Mouse (Mus musculus) embryonic facial prominence, embryonic 14.5 days (tissue): ENCODE data around the gene Gm21954. TPM values are rescaled to one million over a fixed set of nuclear protein-coding genes. Genes with fewer than 3 reads are reported as not detected.

Source experiments
- ATAC-seq: fragments of 200-750 bp; cut with Nextera tagmentation; 2 replicates; pipeline ENCODE4 v1.8.0; 2017; ENCODE audit warnings: low read depth, moderate number of reproducible peaks, moderate TSS enrichment
- DNase-seq: peaks from one replicate; pipeline ENCODE4 v3.0.0-alpha.2; 2015; ENCODE audit warnings: low spot score
- H3K27ac ChIP-seq: fragments of 300-500 bp; sonication (generic); replicated peaks from 2 replicates; pipeline ENCODE4 v1.5.1; 2014; ENCODE audit warnings: low read depth, mild to moderate bottlenecking, low read length, moderate library complexity
- H3K27me3 ChIP-seq: fragments of 300-500 bp; sonication (generic); replicated peaks from 2 replicates; pipeline ENCODE4 v1.6.1; 2014; ENCODE audit warnings: low read length; ENCODE audit not compliant: control insufficient read depth, insufficient read depth
- H3K36me3 ChIP-seq: fragments of 300-500 bp; sonication (generic); 2 replicates; pipeline ENCODE4 v1.6.1; 2014; ENCODE audit warnings: low read length, mixed read lengths; ENCODE audit not compliant: control insufficient read depth, insufficient read depth
- H3K4me1 ChIP-seq: fragments of 300-500 bp; sonication (generic); 2 replicates; pipeline ENCODE4 v1.6.1; 2014; ENCODE audit warnings: antibody characterized with exemption, low read length; ENCODE audit not compliant: control insufficient read depth, insufficient read depth
- H3K4me2 ChIP-seq: fragments of 300-500 bp; sonication (generic); 2 replicates; pipeline ENCODE4 v1.6.1; 2014; ENCODE audit warnings: low read depth, mild to moderate bottlenecking, low read length, moderate library complexity, mixed read lengths
- H3K4me3 ChIP-seq: fragments of 300-500 bp; sonication (generic); 2 replicates; pipeline ENCODE4 v1.5.1; 2014; ENCODE audit warnings: low read depth, mild to moderate bottlenecking, low read length
- H3K9ac ChIP-seq: fragments of 300-500 bp; sonication (generic); 2 replicates; pipeline ENCODE4 v1.6.1; 2014; ENCODE audit warnings: low read depth, mild to moderate bottlenecking, low read length, moderate library complexity, mixed read lengths
- H3K9me3 ChIP-seq: fragments of 300-500 bp; sonication (generic); 2 replicates; pipeline ENCODE4 v1.6.1; 2016; ENCODE audit warnings: low read length; ENCODE audit not compliant: control insufficient read depth
- WGBS: fragments of 180-500 bp; shearing (Covaris S2); extraction: QIAGEN DNeasy Blood & Tissue Kit; methylation state at CpG from one replicate; pipeline ENCODE4 v1.1.7; 2014; 5-methylcytosine and 5-hydroxymethylcytosine counted together
- polyA plus RNA-seq: library from polyadenylated mRNA; unstranded; fragments of >200 nt; fragmentation: Nextera tagmentation; extraction: Ambion mirVana; gene quantifications from 2 replicates; pipeline ENCODE4 v1.2.1, GENCODE M21; 2014

The Gm21954 gene
- polyA plus RNA-seq, 1 experiment from 2014 or later, result not detected

DNA sequence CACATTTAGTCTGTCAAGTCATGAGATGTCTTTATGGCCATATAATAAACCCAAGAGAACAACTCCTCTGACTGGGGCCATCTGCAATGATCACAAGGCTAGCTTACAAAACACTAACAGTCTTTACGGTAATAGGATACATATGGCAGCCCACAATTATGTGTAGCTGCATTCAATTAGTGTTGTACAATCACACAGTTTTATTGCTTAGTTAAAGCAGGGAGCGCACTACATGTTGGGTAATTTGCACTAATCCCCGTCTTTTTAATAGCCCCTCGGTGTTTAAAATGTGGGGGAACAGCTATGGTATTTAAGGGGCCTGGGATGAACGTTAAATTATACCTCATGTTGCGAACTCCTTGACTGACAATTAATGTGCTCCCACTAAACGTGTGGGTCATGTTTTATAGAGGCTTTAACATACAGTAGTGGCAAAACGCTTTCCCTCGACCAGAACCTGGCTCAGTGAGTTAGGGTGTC lies 24.5 kb upstream of the Gm21954 start:
- no peak overlapping the region for H3K4me3 ChIP-seq
- peak; percentile 60; the same call in 1 of the 2 replicates for ATAC-seq
- H3K36me3 ChIP-seq, result peaks cover 6% of the 10 kb centered on the region
- H3K27ac ChIP-seq, result no peak overlapping the region
- no peaks in the 10 kb centered on the region for H3K9me3 ChIP-seq
- peak; percentile 72 for DNase-seq
- H3K27me3 ChIP-seq, result no peaks in the 10 kb centered on the region
- H3K9ac ChIP-seq, result no peak overlapping the region
- no peak overlapping the region for H3K4me2 ChIP-seq
- H3K4me1 ChIP-seq, result peaks cover 30% of the 10 kb centered on the region
- WGBS, result 39% methylated on average over 9 of the region's 9 CpGs

DNA sequence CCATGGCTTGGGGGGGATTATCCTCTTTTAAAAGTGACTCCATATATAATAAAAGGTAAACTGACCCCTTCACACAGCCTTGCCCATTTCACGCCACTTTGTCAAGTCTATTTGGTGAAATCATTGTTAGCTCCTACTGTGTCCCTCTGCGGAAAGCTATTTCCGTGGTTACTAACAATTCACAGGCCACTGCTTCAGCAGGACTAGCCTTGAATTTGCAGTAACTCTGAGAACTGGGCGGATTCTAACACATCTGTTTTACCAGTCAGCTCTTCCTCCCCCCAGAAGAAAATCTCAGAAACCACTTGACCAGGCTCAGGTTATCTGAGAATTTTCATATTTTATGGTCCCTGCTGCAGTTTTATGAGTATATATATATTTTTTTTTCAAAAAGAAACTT lies 23.9 kb upstream of the Gm21954 start:
- H3K36me3 ChIP-seq, result peaks cover 5% of the 10 kb centered on the region
- no peak overlapping the region for H3K4me3 ChIP-seq
- no peak overlapping the region for H3K9ac ChIP-seq
- peaks cover 30% of the 10 kb centered on the region for H3K4me1 ChIP-seq
- DNase-seq (peak; percentile 75), ATAC-seq (peak; percentile 50; the same call in 1 of the 2 replicates)
- WGBS, result 28% methylated on average over 4 of the region's 4 CpGs
- no peaks in the 10 kb centered on the region for H3K9me3 ChIP-seq
- no peak overlapping the region for H3K4me2 ChIP-seq
- H3K27ac ChIP-seq, result peak overlapping the region; percentile 61
- no peaks in the 10 kb centered on the region for H3K27me3 ChIP-seq

DNA sequence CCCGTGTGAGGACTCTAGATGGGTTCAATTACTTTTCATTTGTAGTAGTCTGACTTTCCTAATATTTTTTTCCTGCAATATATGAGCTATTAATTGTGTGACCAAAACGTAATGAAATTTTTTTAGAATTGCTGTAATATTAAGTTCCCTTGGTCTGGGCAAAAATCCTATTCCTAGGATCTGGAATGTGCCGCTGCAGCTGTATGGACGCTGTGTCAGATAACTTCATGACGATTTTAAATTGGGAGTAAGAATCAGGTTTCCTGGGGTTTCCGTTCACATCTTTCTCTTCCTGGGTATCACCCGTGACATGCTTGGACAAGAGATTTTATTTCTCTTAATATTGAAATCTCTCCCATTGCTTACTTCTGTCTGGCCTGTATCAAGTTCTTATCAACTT lies 23.2 kb upstream of the Gm21954 start:
- ATAC-seq (no peak), DNase-seq (peak; percentile 73)
- Histone ChIP-seq H3K27me3 (no peaks in the 10 kb centered on the region), H3K4me2 (no peak overlapping the region), H3K36me3 (no peaks in the 10 kb centered on the region; the same call in 1 of the 2 replicates), H3K9me3 (no peaks in the 10 kb centered on the region), H3K4me3 (no peak overlapping the region), H3K4me1 (peaks cover 30% of the 10 kb centered on the region), H3K27ac (peak overlapping the region; percentile 52; the same call in 1 of the 2 replicates), H3K9ac (no peak overlapping the region)
- 45% methylated on average over 7 of the region's 7 CpGs for WGBS

DNA sequence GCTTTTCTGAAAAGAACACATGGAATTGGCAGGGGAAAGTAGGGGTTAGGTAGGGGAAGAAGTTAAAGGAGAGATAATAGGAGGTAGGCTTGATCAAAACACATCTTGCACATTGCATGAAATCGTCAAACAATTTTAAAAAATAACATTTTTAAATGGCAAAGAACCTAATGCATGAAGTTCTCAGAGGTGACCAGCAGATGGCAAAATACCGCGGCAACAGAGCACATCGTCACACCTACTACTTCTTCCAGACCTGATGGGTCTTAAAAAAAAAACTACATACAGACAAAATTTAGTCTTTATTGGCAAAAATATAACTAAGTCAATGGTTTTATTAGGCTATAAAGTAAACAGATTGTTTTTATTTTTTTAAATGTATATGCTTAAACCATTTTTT lies 22.3 kb upstream of the Gm21954 start:
- 34% methylated on average over 4 of the region's 4 CpGs for WGBS
- Histone ChIP-seq H3K4me3 (no peak overlapping the region), H3K4me1 (peaks cover 30% of the 10 kb centered on the region), H3K9ac (no peak overlapping the region), H3K4me2 (no peak overlapping the region), H3K9me3 (no peaks in the 10 kb centered on the region), H3K36me3 (no peaks in the 10 kb centered on the region; the same call in 1 of the 2 replicates), H3K27ac (no peak overlapping the region), H3K27me3 (no peaks in the 10 kb centered on the region)
- DNase-seq, result no peak
- no peak for ATAC-seq

DNA sequence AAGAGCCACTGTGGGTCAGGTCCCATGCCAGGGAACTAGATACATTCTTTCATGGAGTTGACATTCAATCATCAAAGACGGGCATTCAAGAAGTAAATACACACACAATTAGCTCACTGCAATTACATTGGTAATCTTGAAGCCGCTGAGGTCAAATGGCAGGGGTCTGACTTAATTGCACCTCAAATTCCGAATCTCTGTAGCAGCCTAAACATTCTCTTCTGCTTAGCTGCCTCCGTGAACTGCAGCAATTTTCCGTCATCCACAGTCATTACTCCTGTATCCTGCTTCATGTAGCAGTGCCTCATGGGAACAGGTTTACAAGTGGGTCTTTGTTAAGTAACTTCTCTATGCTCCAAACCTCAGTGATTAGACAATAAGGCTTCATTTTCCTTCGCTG lies 20.0 kb upstream of the Gm21954 start:
- H3K4me1 ChIP-seq, result peaks cover 20% of the 10 kb centered on the region
- H3K9ac ChIP-seq, result no peak overlapping the region
- no peaks in the 10 kb centered on the region for H3K9me3 ChIP-seq
- H3K27ac ChIP-seq, result no peak overlapping the region
- no peak overlapping the region for H3K4me2 ChIP-seq
- H3K4me3 ChIP-seq, result no peak overlapping the region
- no peaks in the 10 kb centered on the region for H3K27me3 ChIP-seq
- H3K36me3 ChIP-seq, result no peaks in the 10 kb centered on the region; the same call in 1 of the 2 replicates
- ATAC-seq (peak; percentile 58), DNase-seq (peak; percentile 66)
- 23% methylated on average over 6 of the region's 6 CpGs for WGBS

DNA sequence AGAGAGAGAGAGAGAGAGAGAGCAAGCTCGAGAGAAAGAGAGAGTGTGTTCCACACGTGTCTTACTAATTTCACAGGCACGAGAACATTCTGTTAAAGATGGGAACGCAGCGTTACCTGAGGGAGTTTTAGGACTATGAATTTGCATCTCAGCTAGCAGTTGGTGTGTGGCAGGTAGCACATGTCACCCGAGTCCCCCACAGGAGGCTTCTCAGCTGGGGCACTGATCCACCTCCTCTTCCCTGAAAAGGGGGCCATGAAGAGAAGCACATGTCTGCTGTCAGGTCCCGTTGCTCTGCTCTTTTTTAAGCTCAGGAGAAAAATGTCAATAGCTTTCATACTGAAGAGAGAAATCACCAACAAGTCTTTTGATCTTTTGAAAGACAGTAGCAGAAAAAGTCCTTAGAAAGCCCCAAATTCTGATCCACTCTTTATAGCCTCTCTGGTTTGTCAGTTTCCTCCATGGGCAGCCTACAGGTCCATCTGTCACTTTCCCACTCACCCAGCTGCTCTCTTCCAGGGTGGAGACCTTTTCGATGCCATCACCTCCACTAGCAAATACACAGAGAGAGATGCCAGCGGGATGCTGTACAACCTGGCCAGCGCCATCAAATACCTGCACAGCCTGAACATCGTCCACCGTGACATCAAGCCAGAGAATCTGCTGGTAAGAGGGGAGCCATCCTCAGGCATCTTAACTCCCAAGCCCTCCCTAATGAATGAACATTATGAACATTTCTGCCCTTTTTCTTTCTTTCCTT lies 17.4 kb upstream of the Gm21954 start:
- H3K9ac ChIP-seq, result no peak overlapping the region
- no peak for ATAC-seq
- no peak overlapping the region for H3K4me2 ChIP-seq
- H3K9me3 ChIP-seq, result no peaks in the 10 kb centered on the region
- H3K27me3 ChIP-seq, result no peaks in the 10 kb centered on the region
- H3K36me3 ChIP-seq, result no peaks in the 10 kb centered on the region; the same call in 1 of the 2 replicates
- no peak overlapping the region for H3K27ac ChIP-seq
- no peaks in the 10 kb centered on the region for H3K4me1 ChIP-seq
- 70% methylated on average over 12 of the region's 12 CpGs for WGBS
- H3K4me3 ChIP-seq, result no peak overlapping the region
- DNase-seq, result no peak

DNA sequence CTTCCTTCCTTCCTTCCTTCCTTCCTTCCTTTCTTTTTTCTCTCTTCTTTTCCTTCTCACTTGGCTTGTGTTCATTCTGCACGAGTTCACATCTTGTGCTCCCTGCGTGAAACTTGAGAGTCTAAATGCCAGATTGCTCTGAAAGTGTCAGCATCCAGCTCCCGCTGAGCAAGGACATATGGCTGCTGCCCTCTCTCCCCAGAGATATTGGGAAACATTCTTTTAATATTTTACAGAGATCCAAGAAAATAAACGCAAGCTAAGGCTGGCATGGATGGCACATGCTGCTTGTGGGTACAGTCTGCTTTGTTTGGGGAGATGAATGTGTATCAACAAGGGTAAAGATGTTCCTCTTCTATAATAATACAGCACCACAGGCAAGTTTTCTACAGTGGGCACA lies 11.3 kb upstream of the Gm21954 start:
- H3K27me3 ChIP-seq, result no peaks in the 10 kb centered on the region
- no peak overlapping the region for H3K4me2 ChIP-seq
- no peak overlapping the region for H3K4me3 ChIP-seq
- DNase-seq (no peak), ATAC-seq (no peak)
- H3K36me3 ChIP-seq, result 0 out of 2 replicates have a peak, but pooled peaks cover 4% of the 10 kb centered on the region
- H3K27ac ChIP-seq, result no peak overlapping the region
- H3K9ac ChIP-seq, result no peak overlapping the region
- 18% methylated on average over 4 of the region's 4 CpGs for WGBS
- no peaks in the 10 kb centered on the region for H3K9me3 ChIP-seq
- H3K4me1 ChIP-seq, result peaks cover 8% of the 10 kb centered on the region; the same call in 1 of the 2 replicates

DNA sequence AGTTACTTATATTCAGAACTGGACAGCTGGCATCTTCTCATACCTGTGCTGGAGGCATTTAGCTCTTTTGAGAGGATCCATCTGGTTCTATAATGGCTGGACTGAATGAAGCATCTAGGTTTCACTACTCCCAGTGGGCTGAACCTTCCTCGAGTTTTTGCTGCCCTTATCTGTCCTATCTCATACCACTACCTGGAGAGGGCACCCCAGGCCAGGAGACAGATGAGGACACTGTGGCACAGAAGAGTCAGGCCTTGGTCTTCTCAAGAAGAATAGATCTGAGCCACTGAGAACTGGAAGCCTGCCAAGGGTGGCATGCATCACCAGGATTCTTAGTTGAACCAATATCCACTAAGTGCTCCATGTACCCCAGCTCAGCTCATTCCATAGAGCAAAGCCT lies 9.1 kb upstream of the Gm21954 start:
- Histone ChIP-seq H3K9ac (no peak overlapping the region), H3K4me3 (no peak overlapping the region), H3K36me3 (0 out of 2 replicates have a peak, but pooled peaks cover 4% of the 10 kb centered on the region), H3K4me1 (peaks cover 8% of the 10 kb centered on the region; the same call in 1 of the 2 replicates), H3K27me3 (no peaks in the 10 kb centered on the region), H3K27ac (no peak overlapping the region), H3K4me2 (no peak overlapping the region), H3K9me3 (no peaks in the 10 kb centered on the region)
- WGBS, result 57% methylated on average over 1 of the region's 1 CpGs
- ATAC-seq (0 out of 2 replicates have a peak, but pooled peaks have one; percentile 12), DNase-seq (no peak)
